Mouse (Mus musculus): ENCODE results near the gene Atg10.

Gene Atg10

GRCm38 (mm10) chr13:91041236-91041635 lies 182.5 kb downstream of the Atg10 start:
- in situ Hi-C loops (cut with MboI; ENCODE audit: unreplicated experiment in 2 of 2) = no loop called here

GRCm38 (mm10) chr13:91040421-91040820 lies 183.3 kb downstream of the Atg10 start:
- in situ Hi-C loops (cut with MboI; ENCODE audit: unreplicated experiment in 2 of 2) = no loop called here

- in situ Hi-C loops (cut with MboI; ENCODE audit: unreplicated experiment in 2 of 2) = no loop called here
Measured at GRCm38 (mm10) chr13:91039201-91039807, 184.5 kb downstream of the Atg10 start.

GRCm38 (mm10) chr13:91038636-91039035 lies 185.1 kb downstream of the Atg10 start:
- in situ Hi-C loops (cut with MboI; ENCODE audit: unreplicated experiment in 2 of 2) = no loop called here

- in situ Hi-C loops (cut with MboI; ENCODE audit: unreplicated experiment in 2 of 2) = no loop called here
Measured at GRCm38 (mm10) chr13:91038034-91038433, 185.7 kb downstream of the Atg10 start.

GRCm38 (mm10) chr13:91037405-91037804 lies 186.4 kb downstream of the Atg10 start:
- in situ Hi-C loops (cut with MboI; ENCODE audit: unreplicated experiment in 2 of 2) = no loop called here

- in situ Hi-C loops (cut with MboI; ENCODE audit: unreplicated experiment in 2 of 2) = no loop called here
Measured at GRCm38 (mm10) chr13:91031836-91032235, 191.9 kb downstream of the Atg10 start.

GRCm38 (mm10) chr13:91023447-91023846 lies 200.3 kb downstream of the Atg10 start:
- in situ Hi-C loops (cut with MboI; ENCODE audit: unreplicated experiment in 2 of 2) = no loop called here

- in situ Hi-C loops (cut with MboI; ENCODE audit: unreplicated experiment in 2 of 2) = no loop called here
Measured at GRCm38 (mm10) chr13:91011851-91012250, 211.9 kb downstream of the Atg10 start.

GRCm38 (mm10) chr13:90995034-90995629 lies 228.6 kb downstream of the Atg10 start:
- in situ Hi-C loops (cut with MboI; ENCODE audit: unreplicated experiment in 2 of 2) = no loop called here

- in situ Hi-C loops (cut with MboI; ENCODE audit: unreplicated experiment in 2 of 2) = no loop called here
Measured at GRCm38 (mm10) chr13:90993602-90994001, 230.2 kb downstream of the Atg10 start.

GRCm38 (mm10) chr13:90992948-90993347 lies 230.8 kb downstream of the Atg10 start:
- in situ Hi-C loops (cut with MboI; ENCODE audit: unreplicated experiment in 2 of 2) = no loop called here

GRCm38 (mm10) chr13:90988226-90988625 lies 235.5 kb downstream of the Atg10 start:
- in situ Hi-C loops (cut with MboI; ENCODE audit: unreplicated experiment in 2 of 2) = no loop called here

- in situ Hi-C loops (cut with MboI; ENCODE audit: unreplicated experiment in 2 of 2) = no loop called here
Measured at GRCm38 (mm10) chr13:90985417-90985816, 238.4 kb downstream of the Atg10 start.

GRCm38 (mm10) chr13:90984073-90984472 lies 239.7 kb downstream of the Atg10 start:
- in situ Hi-C loops (cut with MboI; ENCODE audit: unreplicated experiment in 2 of 2) = loop anchor here in 1 of 2 experiments (5.0 kb wide), 1 partner anchor 223 kb away; no protein-coding TSS in a partner anchor

GRCm38 (mm10) chr13:90981798-90982197 lies 242.0 kb downstream of the Atg10 start:
- in situ Hi-C loops (cut with MboI; ENCODE audit: unreplicated experiment in 2 of 2) = loop anchor here in 1 of 2 experiments (5.0 kb wide), 1 partner anchor 226 kb away; no protein-coding TSS in a partner anchor

GRCm38 (mm10) chr13:90980878-90981674 lies 242.7 kb downstream of the Atg10 start:
- in situ Hi-C loops (cut with MboI; ENCODE audit: unreplicated experiment in 2 of 2) = loop anchor here in 1 of 2 experiments (5.0 kb wide), 1 partner anchor 226 kb away; no protein-coding TSS in a partner anchor

GRCm38 (mm10) chr13:90977057-90977456 lies 246.7 kb downstream of the Atg10 start:
- in situ Hi-C loops (cut with MboI; ENCODE audit: unreplicated experiment in 2 of 2) = loop anchor here (10.0 kb wide), 2 partner anchors 108 to 398 kb away; no protein-coding TSS in a partner anchor

- in situ Hi-C loops (cut with MboI; ENCODE audit: unreplicated experiment in 2 of 2) = loop anchor here (10.0 to 25.0 kb wide), 3 partner anchors 111 to 401 kb away; partner anchors contain the start of gene Atg10 (in 1 of the 2)
Measured at GRCm38 (mm10) chr13:90973409-90973808, 250.4 kb downstream of the Atg10 start.

GRCm38 (mm10) chr13:90970259-90971017 lies 253.3 kb downstream of the Atg10 start:
- in situ Hi-C loops (cut with MboI; ENCODE audit: unreplicated experiment in 2 of 2) = loop anchor here (10.0 to 25.0 kb wide), 3 partner anchors 114 to 404 kb away; partner anchors contain the start of gene Atg10 (in 1 of the 2)
